Mouse (Mus musculus): Measurements from ENCODE around the gene Ilk. TPM values are rescaled to one million over a fixed set of nuclear protein-coding genes. Genes with fewer than 3 reads are reported as not detected.

The Ilk gene
- polyA plus RNA-seq, 1 experiment from 2014 or later: 378 TPM

- 81% methylated on average over 2 of the region's 2 CpGs for WGBS
- Histone ChIP-seq H3K9me3 (ENCODE audit: low read length) (no peaks in the 10 kb centered on the region), H3K4me1 (ENCODE audit: insufficient read depth, low read depth, low read length) (peaks cover 10% of the 10 kb centered on the region; the same call in 1 of the 2 replicates), H3K27ac (ENCODE audit: low read length) (no peak overlapping the region), H3K4me2 (replicated peaks; ENCODE audit: low read depth, low read length) (no peak overlapping the region), H3K4me3 (ENCODE audit: low read depth, low read length) (no peak overlapping the region), H3K27me3 (replicated peaks; ENCODE audit: insufficient read depth, low read length) (no peaks in the 10 kb centered on the region), H3K36me3 (ENCODE audit: insufficient read depth, low read length) (no peaks in the 10 kb centered on the region), H3K9ac (replicated peaks; ENCODE audit: low read depth) (no peak overlapping the region)
- ATAC-seq (no peak), DNase-seq (ENCODE audit: low spot score) (no peak)
- TF ChIP-seq CTCF (IDR thresholded peaks at IDR 0.05): no peak
These were observed 39.6 kb downstream of the Ilk start for GRCm38 (mm10) chr7:105776026-105776425.

DNA sequence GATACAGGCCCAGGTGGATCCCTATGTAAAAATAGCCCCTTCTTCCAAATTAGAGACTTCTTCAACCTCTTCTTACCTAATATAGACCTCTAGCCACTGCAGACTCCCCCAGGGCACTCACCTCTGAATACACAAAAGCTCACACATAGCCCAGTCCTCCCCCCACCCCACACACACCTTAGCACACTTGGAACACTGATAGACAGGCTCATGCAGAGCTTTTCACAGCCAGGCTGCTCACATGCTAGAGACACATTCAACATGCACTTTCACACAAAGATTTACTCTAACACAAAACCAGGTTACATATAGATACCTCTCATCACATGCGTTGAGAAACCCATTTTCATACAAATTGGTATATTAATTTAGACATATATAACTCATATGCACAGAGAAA lies 40.9 kb downstream of the Ilk start:
- H3K9ac ChIP-seq (replicated peaks; ENCODE audit: low read depth): no peak overlapping the region
- no peaks in the 10 kb centered on the region for H3K9me3 ChIP-seq (ENCODE audit: low read length)
- ATAC-seq (no peak), DNase-seq (ENCODE audit: low spot score) (no peak)
- H3K4me2 ChIP-seq (replicated peaks; ENCODE audit: low read depth, low read length): 0 out of 2 replicates have a peak overlapping the region, but pooled peaks have one; percentile 37
- H3K27me3 ChIP-seq (replicated peaks; ENCODE audit: insufficient read depth, low read length): no peaks in the 10 kb centered on the region
- H3K36me3 ChIP-seq (ENCODE audit: insufficient read depth, low read length): no peaks in the 10 kb centered on the region
- 81% methylated on average over 1 of the region's 1 CpGs for WGBS
- peaks cover 10% of the 10 kb centered on the region; the same call in 1 of the 2 replicates for H3K4me1 ChIP-seq (ENCODE audit: insufficient read depth, low read depth, low read length)
- no peak overlapping the region for H3K4me3 ChIP-seq (ENCODE audit: low read depth, low read length)
- TF ChIP-seq CTCF (IDR thresholded peaks at IDR 0.05): no peak
- TF ChIP-seq EP300 (IDR thresholded peaks at IDR 0.05): no peak
- H3K27ac ChIP-seq (ENCODE audit: low read length): no peak overlapping the region

DNA sequence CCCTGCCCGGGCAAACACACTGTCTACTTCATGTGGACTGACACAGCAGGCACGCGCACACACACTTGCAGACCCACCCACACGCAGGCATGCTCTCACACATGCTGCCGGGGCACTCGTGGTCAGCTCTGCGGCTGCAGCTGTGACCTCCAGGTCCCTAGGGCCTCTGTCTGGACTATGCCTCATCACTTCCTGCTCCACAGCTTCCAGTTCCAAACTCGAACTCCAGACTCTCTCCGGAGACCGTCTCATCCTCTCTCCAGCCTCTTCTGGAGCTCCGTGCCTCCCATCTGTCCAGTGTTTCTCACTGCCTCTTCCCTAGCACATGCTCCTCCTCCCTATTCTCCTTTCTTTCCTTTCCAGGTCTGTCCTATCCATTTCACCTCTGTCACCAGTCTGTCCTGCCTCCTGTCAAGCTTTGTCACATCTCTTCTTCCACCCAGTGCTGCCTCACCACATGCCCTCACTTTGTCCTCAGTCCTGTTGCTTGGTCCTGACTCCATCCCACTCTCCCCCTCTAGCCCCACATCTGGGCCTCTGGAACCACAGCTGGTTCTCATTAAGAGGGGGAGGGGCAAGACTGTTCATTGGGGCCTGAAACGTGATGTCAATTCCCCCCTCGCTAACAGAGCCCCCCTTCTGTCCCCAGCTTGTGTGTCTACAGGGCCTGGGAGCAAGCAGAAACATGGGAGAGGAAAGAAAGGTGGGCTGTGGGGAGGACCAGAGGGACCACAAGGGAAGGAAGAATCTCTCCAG lies 41.6 kb downstream of the Ilk start:
- ATAC-seq (peak; percentile 74), DNase-seq (ENCODE audit: low spot score) (peak; percentile 81)
- Histone ChIP-seq H3K36me3 (ENCODE audit: insufficient read depth, low read length) (no peaks in the 10 kb centered on the region), H3K4me2 (replicated peaks; ENCODE audit: low read depth, low read length) (peak overlapping the region; percentile 37), H3K9ac (replicated peaks; ENCODE audit: low read depth) (no peak overlapping the region), H3K27me3 (replicated peaks; ENCODE audit: insufficient read depth, low read length) (no peaks in the 10 kb centered on the region), H3K4me1 (ENCODE audit: insufficient read depth, low read depth, low read length) (peaks cover 10% of the 10 kb centered on the region; the same call in 1 of the 2 replicates), H3K27ac (ENCODE audit: low read length) (peak overlapping the region; percentile 47), H3K4me3 (ENCODE audit: low read depth, low read length) (no peak overlapping the region), H3K9me3 (ENCODE audit: low read length) (no peaks in the 10 kb centered on the region)
- TF ChIP-seq CTCF (IDR thresholded peaks at IDR 0.05) (no peak), EP300 (IDR thresholded peaks at IDR 0.05) (0 out of 2 replicates have a peak, but pooled peaks have one; percentile 50)
- 29% methylated on average over 13 of the region's 13 CpGs for WGBS

- Histone ChIP-seq H3K36me3 (ENCODE audit: insufficient read depth, low read length) (no peaks in the 10 kb centered on the region), H3K27ac (ENCODE audit: low read length) (peak overlapping the region; percentile 47), H3K4me3 (ENCODE audit: low read depth, low read length) (no peak overlapping the region), H3K9ac (replicated peaks; ENCODE audit: low read depth) (no peak overlapping the region), H3K9me3 (ENCODE audit: low read length) (no peaks in the 10 kb centered on the region), H3K4me1 (ENCODE audit: insufficient read depth, low read depth, low read length) (peaks cover 10% of the 10 kb centered on the region; the same call in 1 of the 2 replicates), H3K27me3 (replicated peaks; ENCODE audit: insufficient read depth, low read length) (no peaks in the 10 kb centered on the region), H3K4me2 (replicated peaks; ENCODE audit: low read depth, low read length) (peak overlapping the region; percentile 37)
- no peak for TF ChIP-seq CTCF (IDR thresholded peaks at IDR 0.05)
- no peak for TF ChIP-seq EP300 (IDR thresholded peaks at IDR 0.05)
- peak; percentile 81 for DNase-seq (ENCODE audit: low spot score)
- 7% methylated on average over 4 of the region's 4 CpGs for WGBS
- peak; percentile 85 for ATAC-seq
These were observed 42.3 kb downstream of the Ilk start for GRCm38 (mm10) chr7:105778553-105779265.

DNA sequence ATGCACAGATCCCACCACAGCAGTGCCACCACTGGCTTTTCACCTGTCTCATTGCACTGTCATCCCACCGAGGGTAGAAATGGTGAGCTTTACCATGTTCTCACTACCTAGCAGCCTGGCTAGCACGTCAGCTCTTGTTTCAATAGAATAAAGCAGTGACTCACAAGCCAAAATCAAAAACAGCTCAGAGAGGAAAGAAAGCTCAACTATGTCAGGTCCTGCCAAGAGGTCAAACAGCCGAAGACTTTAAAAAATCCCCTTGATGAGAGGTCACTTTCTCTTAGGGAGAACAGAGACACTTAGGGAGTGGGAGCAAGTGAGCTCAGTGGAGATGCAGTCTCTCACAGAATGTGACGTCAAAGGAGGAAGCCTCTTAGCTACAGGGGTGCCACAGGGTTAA lies 47.5 kb downstream of the Ilk start:
- H3K9me3 ChIP-seq (ENCODE audit: low read length): no peaks in the 10 kb centered on the region
- WGBS: 53% methylated on average over 4 of the region's 4 CpGs
- ATAC-seq (no peak), DNase-seq (ENCODE audit: low spot score) (no peak)
- no peaks in the 10 kb centered on the region for H3K27me3 ChIP-seq (replicated peaks; ENCODE audit: insufficient read depth, low read length)
- H3K9ac ChIP-seq (replicated peaks; ENCODE audit: low read depth): no peak overlapping the region
- H3K4me2 ChIP-seq (replicated peaks; ENCODE audit: low read depth, low read length): no peak overlapping the region
- 0 out of 2 replicates have a peak, but pooled peaks cover 5% of the 10 kb centered on the region for H3K4me1 ChIP-seq (ENCODE audit: insufficient read depth, low read depth, low read length)
- no peak overlapping the region for H3K27ac ChIP-seq (ENCODE audit: low read length)
- no peaks in the 10 kb centered on the region for H3K36me3 ChIP-seq (ENCODE audit: insufficient read depth, low read length)
- TF ChIP-seq EP300 (IDR thresholded peaks at IDR 0.05): no peak
- no peak for TF ChIP-seq CTCF (IDR thresholded peaks at IDR 0.05)
- H3K4me3 ChIP-seq (ENCODE audit: low read depth, low read length): no peak overlapping the region

GRCm38 (mm10) chr7:105784556-105784955 lies 48.2 kb downstream of the Ilk start:
- Histone ChIP-seq H3K9me3 (ENCODE audit: low read length) (no peaks in the 10 kb centered on the region), H3K4me3 (ENCODE audit: low read depth, low read length) (no peak overlapping the region), H3K27me3 (replicated peaks; ENCODE audit: insufficient read depth, low read length) (no peaks in the 10 kb centered on the region), H3K4me1 (ENCODE audit: insufficient read depth, low read depth, low read length) (0 out of 2 replicates have a peak, but pooled peaks cover 5% of the 10 kb centered on the region), H3K36me3 (ENCODE audit: insufficient read depth, low read length) (no peaks in the 10 kb centered on the region), H3K27ac (ENCODE audit: low read length) (0 out of 2 replicates have a peak overlapping the region, but pooled peaks have one; percentile 1), H3K4me2 (replicated peaks; ENCODE audit: low read depth, low read length) (no peak overlapping the region), H3K9ac (replicated peaks; ENCODE audit: low read depth) (no peak overlapping the region)
- ATAC-seq (no peak), DNase-seq (ENCODE audit: low spot score) (peak; percentile 29)
- TF ChIP-seq CTCF (IDR thresholded peaks at IDR 0.05) (no peak), EP300 (IDR thresholded peaks at IDR 0.05) (no peak)
- 33% methylated on average over 4 of the region's 4 CpGs for WGBS
